ENCODE assay signal across 9 mouse cellular contexts in genomic region chr4:149444465-149444864, GRCm38 (mm10). TPM values are rescaled to one million over a fixed set of nuclear protein-coding genes. Genes with fewer than 3 reads are reported as not detected.
DNase-seq lines count a peak whose midpoint lies in the region; ATAC-seq lines count a peak whose summit lies in the region.
"Had no signal": no experiment of that assay in that cellular context is flagged by ENCODE, and none has a peak within 500 bp of the region (broad histone marks: within the 10 kb centered on the region; RNA-seq: fewer than 3 reads in every experiment).

No protein-coding gene starts in this region.

- H3K4me2 ChIP-seq in lung, embryonic 15.5 days = 0 out of 2 replicates have a peak overlapping the region, but pooled peaks have one; percentile 76
- peak overlapping the region; percentile 58 for H3K4me2 ChIP-seq in forebrain, embryonic 13.5 days
- H3K4me2 ChIP-seq in limb, embryonic 13.5 days (replicated peaks) = peak overlapping the region; percentile 62
- H3K4me2 ChIP-seq in neural tube, embryonic 14.5 days (ENCODE audit: low read depth, low read length) = peak overlapping the region; percentile 62

- H3K27ac ChIP-seq in lung, embryonic 15.5 days = peak overlapping the region; percentile 91
- H3K27ac ChIP-seq in forebrain, embryonic 13.5 days = peak overlapping the region; percentile 93; the same call in 1 of the 2 replicates
- H3K27ac ChIP-seq in limb, embryonic 13.5 days = peak overlapping the region; percentile 95; the same call in 1 of the 2 replicates
- peak overlapping the region; percentile 95 for H3K27ac ChIP-seq in neural tube, embryonic 14.5 days (ENCODE audit: low read depth, low read length)

- H3K4me1 ChIP-seq in lung, embryonic 15.5 days = peaks cover 27% of the 10 kb centered on the region
- peaks cover 18% of the 10 kb centered on the region for H3K4me1 ChIP-seq in forebrain, embryonic 13.5 days
- H3K4me1 ChIP-seq in limb, embryonic 13.5 days = peaks cover 29% of the 10 kb centered on the region
- peaks cover 16% of the 10 kb centered on the region; the same call in 1 of the 2 replicates for H3K4me1 ChIP-seq in neural tube, embryonic 14.5 days (ENCODE audit: control insufficient read depth, insufficient read depth, low read length)

- H3K9ac ChIP-seq in lung, embryonic 15.5 days = no peak overlapping the region
- peak overlapping the region; percentile 64 for H3K9ac ChIP-seq in forebrain, embryonic 13.5 days
- 0 out of 2 replicates have a peak overlapping the region, but pooled peaks have one; percentile 71 for H3K9ac ChIP-seq in limb, embryonic 13.5 days
- H3K9ac ChIP-seq in neural tube, embryonic 14.5 days (replicated peaks; ENCODE audit: low read depth, low read length) = peak overlapping the region; percentile 61; the same call in 1 of the 2 replicates

- no peaks in the 10 kb centered on the region for H3K9me3 ChIP-seq in lung, embryonic 15.5 days
- H3K9me3 ChIP-seq in forebrain, embryonic 13.5 days (replicated peaks) = no peaks in the 10 kb centered on the region
- H3K9me3 ChIP-seq in limb, embryonic 13.5 days = no peaks in the 10 kb centered on the region
- H3K9me3 ChIP-seq in neural tube, embryonic 14.5 days (ENCODE audit: control insufficient read depth, low read length) = no peaks in the 10 kb centered on the region

- H3K4me3 ChIP-seq in lung, embryonic 15.5 days = no peak overlapping the region
- peak overlapping the region; percentile 34; the same call in 1 of the 2 replicates for H3K4me3 ChIP-seq in forebrain, embryonic 13.5 days
- H3K4me3 ChIP-seq in limb, embryonic 13.5 days = no peak overlapping the region; the same call in 1 of the 2 replicates
- peak overlapping the region; percentile 27; the same call in 1 of the 2 replicates for H3K4me3 ChIP-seq in neural tube, embryonic 14.5 days (ENCODE audit: low read depth, low read length)

- no peaks in the 10 kb centered on the region for H3K27me3 ChIP-seq in lung, embryonic 15.5 days
- no peaks in the 10 kb centered on the region for H3K27me3 ChIP-seq in forebrain, embryonic 13.5 days
- H3K27me3 ChIP-seq in limb, embryonic 13.5 days = no peaks in the 10 kb centered on the region
- H3K27me3 ChIP-seq in neural tube, embryonic 14.5 days (ENCODE audit: control insufficient read depth, insufficient read depth, low read length) = no peaks in the 10 kb centered on the region
- H3K27me3 ChIP-seq: Patski had no signal

- no peaks in the 10 kb centered on the region for H3K36me3 ChIP-seq in lung, embryonic 15.5 days
- no peaks in the 10 kb centered on the region for H3K36me3 ChIP-seq in forebrain, embryonic 13.5 days (ENCODE audit: poor library complexity, severe bottlenecking)
- H3K36me3 ChIP-seq in limb, embryonic 13.5 days = no peaks in the 10 kb centered on the region
- H3K36me3 ChIP-seq in neural tube, embryonic 14.5 days (ENCODE audit: control insufficient read depth, insufficient read depth, low read length) = no peaks in the 10 kb centered on the region

- WGBS in lung, embryonic 15.5 days = 46% methylated on average over 1 of the region's 1 CpGs
- WGBS in forebrain, embryonic 13.5 days = 59% methylated on average over 1 of the region's 1 CpGs
- WGBS in limb, embryonic 13.5 days = 73% methylated on average over 1 of the region's 1 CpGs
- 35% methylated on average over 1 of the region's 1 CpGs for WGBS in neural tube, embryonic 14.5 days

- no peak for DNase-seq in lung, postnatal 36 days
- DNase-seq in retina, postnatal 1 day = no peak
- DNase-seq in cerebellum, adult 8-10 months = no peak
- no peak for DNase-seq in cerebellum, adult 9-11 months

- ATAC-seq in lung, embryonic 15.5 days (ENCODE audit: borderline replicate concordance, extremely low read depth, low FRiP score, low TSS enrichment) = no peak
- no peak for ATAC-seq in forebrain, embryonic 13.5 days
- no peak for ATAC-seq in limb, embryonic 13.5 days (ENCODE audit: low FRiP score, low read depth)
- no peak for ATAC-seq in neural tube, embryonic 14.5 days (ENCODE audit: low read depth)

RNA-seq across cellular contexts. Expression of gene Rbp7, which starts 10.3 kb away (rescaled TPM):
- 2.7 and 3.6 TPM in 2 replicates for polyA plus RNA-seq in lung, embryonic 15.5 days (2015; fragmentation: Nextera tagmentation; extraction: Ambion mirVana)
- not detected in 2 replicates for polyA plus RNA-seq in forebrain, embryonic 13.5 days (2015; fragmentation: Nextera tagmentation; extraction: Ambion mirVana)
- 0.37 and 0.41 TPM in 2 replicates for polyA plus RNA-seq in limb, embryonic 13.5 days (2015; fragmentation: Nextera tagmentation; extraction: Ambion mirVana)
- not detected in 2 replicates for polyA plus RNA-seq in neural tube, embryonic 14.5 days (2014; fragmentation: Nextera tagmentation; extraction: Ambion mirVana)
- polyA plus RNA-seq: Patski had no signal

RNA-seq across cellular contexts. Expression of gene Ube4b, which starts 17.9 kb away (rescaled TPM):
- polyA plus RNA-seq in lung, embryonic 15.5 days (2015; fragmentation: Nextera tagmentation; extraction: Ambion mirVana) = 34.9 and 38.4 TPM in 2 replicates
- polyA plus RNA-seq in forebrain, embryonic 13.5 days (2015; fragmentation: Nextera tagmentation; extraction: Ambion mirVana) = 47.4 and 53.0 TPM in 2 replicates
- 47.5 and 53.9 TPM in 2 replicates for polyA plus RNA-seq in limb, embryonic 13.5 days (2015; fragmentation: Nextera tagmentation; extraction: Ambion mirVana)
- 55.3 and 61.8 TPM in 2 replicates for polyA plus RNA-seq in neural tube, embryonic 14.5 days (2014; fragmentation: Nextera tagmentation; extraction: Ambion mirVana)

RNA-seq across cellular contexts. Expression of gene Tmem274, which starts 32.7 kb away (rescaled TPM):
- 0.34 and 0.55 TPM in 2 replicates for polyA plus RNA-seq in lung, embryonic 15.5 days (2015; fragmentation: Nextera tagmentation; extraction: Ambion mirVana)
- polyA plus RNA-seq in forebrain, embryonic 13.5 days (2015; fragmentation: Nextera tagmentation; extraction: Ambion mirVana) = 0.28 and 0.62 TPM in 2 replicates
- 0.55 and 0.99 TPM in 2 replicates for polyA plus RNA-seq in limb, embryonic 13.5 days (2015; fragmentation: Nextera tagmentation; extraction: Ambion mirVana)
- polyA plus RNA-seq in neural tube, embryonic 14.5 days (2014; fragmentation: Nextera tagmentation; extraction: Ambion mirVana) = not detected in 2 replicates
- polyA plus RNA-seq: Patski had no signal

RNA-seq across cellular contexts. Expression of gene Nmnat1, which starts 40.5 kb away (rescaled TPM):
- 10.9 and 11.2 TPM in 2 replicates for polyA plus RNA-seq in lung, embryonic 15.5 days (2015; fragmentation: Nextera tagmentation; extraction: Ambion mirVana)
- polyA plus RNA-seq in forebrain, embryonic 13.5 days (2015; fragmentation: Nextera tagmentation; extraction: Ambion mirVana) = 11.8 and 15.7 TPM in 2 replicates
- 10.5 and 12.4 TPM in 2 replicates for polyA plus RNA-seq in limb, embryonic 13.5 days (2015; fragmentation: Nextera tagmentation; extraction: Ambion mirVana)
- polyA plus RNA-seq in neural tube, embryonic 14.5 days (2014; fragmentation: Nextera tagmentation; extraction: Ambion mirVana) = 7.8 and 9.2 TPM in 2 replicates

RNA-seq across cellular contexts. Expression of gene Lzic, which starts 40.6 kb away (rescaled TPM):
- polyA plus RNA-seq in lung, embryonic 15.5 days (2015; fragmentation: Nextera tagmentation; extraction: Ambion mirVana) = 44.8 and 47.4 TPM in 2 replicates
- 50.3 and 59.4 TPM in 2 replicates for polyA plus RNA-seq in forebrain, embryonic 13.5 days (2015; fragmentation: Nextera tagmentation; extraction: Ambion mirVana)
- polyA plus RNA-seq in limb, embryonic 13.5 days (2015; fragmentation: Nextera tagmentation; extraction: Ambion mirVana) = 55.8 and 62.5 TPM in 2 replicates
- 36.3 and 46.5 TPM in 2 replicates for polyA plus RNA-seq in neural tube, embryonic 14.5 days (2014; fragmentation: Nextera tagmentation; extraction: Ambion mirVana)

Comparison
In these comparisons a context has a peak if more than half of its experiments do, and no peak if none do; other contexts are left out.
1. H3K4me3 ChIP-seq: peak in forebrain, embryonic 13.5 days (single experiment) and neural tube, embryonic 14.5 days (single experiment); none in lung, embryonic 15.5 days (single experiment) and limb, embryonic 13.5 days (single experiment).
2. Peak in every context shown above with its lines, with median percentiles within 50 percentile points of each other: H3K27ac ChIP-seq and H3K4me2 ChIP-seq.